Mouse (Mus musculus) heart, postnatal 0 days (tissue): ENCODE measurements around the gene Pten. TPM values are rescaled to one million over a fixed set of nuclear protein-coding genes. Genes with fewer than 3 reads are reported as not detected.

Experiments
- ATAC-seq: fragments of 200-750 bp; cut with Nextera tagmentation; 2 replicates; pipeline ENCODE4 v1.8.0; 2017; ENCODE audit warnings: low read depth, moderate number of reproducible peaks, moderate library complexity; ENCODE audit not compliant: insufficient read depth
- DNase-seq: peaks from one replicate; pipeline ENCODE4 v3.0.0-alpha.2; 2016; ENCODE audit warnings: low spot score
- H3K27ac ChIP-seq: fragments of 300-500 bp; sonication (generic); 2 replicates; pipeline ENCODE4 v1.5.1; 2014; ENCODE audit warnings: low read depth, mild to moderate bottlenecking
- H3K27me3 ChIP-seq: fragments of 300-500 bp; sonication (generic); 2 replicates; pipeline ENCODE4 v1.6.1; 2014; ENCODE audit warnings: low read length, mixed read lengths; ENCODE audit not compliant: control insufficient read depth, insufficient read depth
- H3K36me3 ChIP-seq: fragments of 300-500 bp; sonication (generic); replicated peaks from 2 replicates; pipeline ENCODE4 v1.6.1; 2014; ENCODE audit warnings: low read length, mixed read lengths; ENCODE audit not compliant: control insufficient read depth, insufficient read depth
- H3K4me1 ChIP-seq: fragments of 300-500 bp; sonication (generic); 2 replicates; pipeline ENCODE4 v1.6.1; 2014; ENCODE audit warnings: antibody characterized with exemption; ENCODE audit not compliant: control insufficient read depth, insufficient read depth
- H3K4me2 ChIP-seq: fragments of 300-500 bp; sonication (generic); 2 replicates; pipeline ENCODE4 v1.6.1; 2014; ENCODE audit warnings: low read depth, mild to moderate bottlenecking, low read length, moderate library complexity
- H3K4me3 ChIP-seq: fragments of 300-500 bp; sonication (generic); 2 replicates; pipeline ENCODE4 v1.5.1; 2014; ENCODE audit warnings: low read depth, low read length
- H3K9ac ChIP-seq: fragments of 300-500 bp; sonication (generic); replicated peaks from 2 replicates; pipeline ENCODE4 v1.6.1; 2014; ENCODE audit warnings: low read depth, low read length, mixed read lengths
- H3K9me3 ChIP-seq: fragments of 300-500 bp; sonication (generic); replicated peaks from 2 replicates; pipeline ENCODE4 v1.6.1; 2016; ENCODE audit warnings: low read length; ENCODE audit not compliant: control insufficient read depth
- CTCF ChIP-seq: IDR thresholded peaks from 2 replicates; pipeline ENCODE4 v1.5.1; 2016; ENCODE audit warnings: antibody characterized with exemption, control low read depth, low read depth
- EP300 ChIP-seq: IDR thresholded peaks from 2 replicates; pipeline ENCODE4 v1.6.1; 2016; ENCODE audit warnings: antibody characterized with exemption, low read depth
- WGBS: fragments of 180-500 bp; shearing (Covaris S2); extraction: QIAGEN DNeasy Blood & Tissue Kit; methylation state at CpG from one replicate; pipeline ENCODE4 v1.1.7; 2014; 5-methylcytosine and 5-hydroxymethylcytosine counted together
- polyA plus RNA-seq: library from polyadenylated mRNA; unstranded; fragments of >200 nt; fragmentation: Nextera tagmentation; extraction: Ambion mirVana; gene quantifications from 2 replicates; pipeline ENCODE4 v1.2.1, GENCODE M21; 2015
- total RNA-seq: library from RNA; depleted of rRNA; stranded (reverse); fragments of >200 nt; gene quantifications from 2 replicates; pipeline ENCODE4 v1.2.3, GENCODE M21; 2014; ENCODE audit warnings: low replicate concordance; rRNA removed

Pten gene
- total RNA-seq (34.0 and 39.7 TPM in 2 replicates), polyA plus RNA-seq (4.4 and 5.0 TPM in 2 replicates)

- H3K36me3 ChIP-seq = no peaks in the 10 kb centered on the region
- peak within 1 kb of the TSS; percentile 82 for H3K4me3 ChIP-seq
- peaks cover 24% of the 10 kb centered on the region for H3K4me1 ChIP-seq
- H3K9ac ChIP-seq = peak within 1 kb of the TSS; percentile 93
- WGBS = under 1% methylated on average over 54 of the region's 77 CpGs
- H3K9me3 ChIP-seq = no peaks in the 10 kb centered on the region
- DNase-seq (peak; percentile 94), ATAC-seq (peak; percentile 85)
- no peak for TF ChIP-seq EP300
- TF ChIP-seq CTCF = no peak
- H3K27me3 ChIP-seq = 0 out of 2 replicates have a peak, but pooled peaks cover 5% of the 10 kb centered on the region
- peak within 1 kb of the TSS; percentile 98 for H3K27ac ChIP-seq
- H3K4me2 ChIP-seq = peak within 1 kb of the TSS; percentile 99
These were observed at the start of gene Pten for GRCm38 (mm10) chr19:32756900-32757725. Gene Pten (plus strand): TSS chr19:32757497.

GRCm38 (mm10) chr19:32708996-32709395 lies 48.3 kb upstream of the Pten start:
- H3K4me2 ChIP-seq = no peak overlapping the region
- no peaks in the 10 kb centered on the region for H3K27me3 ChIP-seq
- peaks cover 27% of the 10 kb centered on the region; the same call in 1 of the 2 replicates for H3K36me3 ChIP-seq
- ATAC-seq (no peak), DNase-seq (no peak)
- no peaks in the 10 kb centered on the region for H3K9me3 ChIP-seq
- H3K4me1 ChIP-seq = peaks cover 12% of the 10 kb centered on the region; the same call in 1 of the 2 replicates
- WGBS = 85% methylated on average over 5 of the region's 5 CpGs
- no peak overlapping the region for H3K9ac ChIP-seq
- H3K4me3 ChIP-seq = no peak overlapping the region
- TF ChIP-seq CTCF (no peak), EP300 (no peak)
- H3K27ac ChIP-seq = no peak overlapping the region

- H3K9me3 ChIP-seq = no peaks in the 10 kb centered on the region
- no peak overlapping the region for H3K9ac ChIP-seq
- ATAC-seq = no peak
- H3K27me3 ChIP-seq = no peaks in the 10 kb centered on the region
- H3K4me1 ChIP-seq = peaks cover 12% of the 10 kb centered on the region; the same call in 1 of the 2 replicates
- 62% methylated on average over 3 of the region's 3 CpGs for WGBS
- TF ChIP-seq CTCF = peak; percentile 36; the same call in 1 of the 2 replicates
- TF ChIP-seq EP300 = no peak
- DNase-seq = peak; percentile 15
- H3K4me3 ChIP-seq = no peak overlapping the region
- no peak overlapping the region for H3K4me2 ChIP-seq
- peaks cover 16% of the 10 kb centered on the region; the same call in 1 of the 2 replicates for H3K36me3 ChIP-seq
- H3K27ac ChIP-seq = no peak overlapping the region
These were observed 47.0 kb upstream of the Pten start for GRCm38 (mm10) chr19:32710288-32710687.

- Histone ChIP-seq H3K4me2 (peak overlapping the region; percentile 78), H3K9me3 (no peaks in the 10 kb centered on the region), H3K9ac (peak overlapping the region; percentile 81), H3K36me3 (no peaks in the 10 kb centered on the region), H3K4me3 (peak overlapping the region; percentile 95), H3K27me3 (no peaks in the 10 kb centered on the region), H3K4me1 (peaks cover 12% of the 10 kb centered on the region; the same call in 1 of the 2 replicates), H3K27ac (peak overlapping the region; percentile 94)
- peak; percentile 75 for DNase-seq
- WGBS = under 1% methylated on average over 63 of the region's 63 CpGs
- no peak for TF ChIP-seq CTCF
- no peak for TF ChIP-seq EP300
- peak; percentile 95 for ATAC-seq
These were observed 45.3 kb upstream of the Pten start for GRCm38 (mm10) chr19:32711761-32712541.

- WGBS = under 1% methylated on average over 11 of the region's 11 CpGs
- H3K9me3 ChIP-seq = no peaks in the 10 kb centered on the region
These were observed 44.7 kb upstream of the Pten start for GRCm38 (mm10) chr19:32712588-32713042.

More at GRCm38 (mm10) chr19:32712588-32713042, 44.7 kb upstream of the Pten start:
- 0 out of 2 replicates have a peak, but pooled peaks have one; percentile 12 for TF ChIP-seq CTCF
- no peak for TF ChIP-seq EP300
- Histone ChIP-seq H3K4me1 (peaks cover 12% of the 10 kb centered on the region; the same call in 1 of the 2 replicates), H3K27me3 (no peaks in the 10 kb centered on the region), H3K36me3 (no peaks in the 10 kb centered on the region), H3K4me3 (peak overlapping the region; percentile 95), H3K4me2 (peak overlapping the region; percentile 78), H3K9ac (peak overlapping the region; percentile 81), H3K27ac (peak overlapping the region; percentile 94)
- DNase-seq (peak; percentile 78), ATAC-seq (peak; percentile 84)
